Mouse (Mus musculus) urinary bladder, postnatal 36 days (tissue): Measurements from ENCODE around the gene Arl8b.

Experiments
- DNase-seq, 2 experiments: peaks; one replicate each; pipeline ENCODE4 v3.0.0; 2022; ENCODE audit warnings: low spot score in 2 of 2, mixed read lengths in 1 of 2

The Arl8b gene

GRCm38 (mm10) chr6:108782526-108783183, at the start of gene Arl8b:
TSS of gene Arl8b (plus strand) at chr6:108783099.
- peak; percentile 92 to 94 for DNase-seq

- DNase-seq: peak; percentile 62 to 64
These were observed 46.8 kb upstream of the Arl8b start for GRCm38 (mm10) chr6:108735910-108736750.

- no peak for DNase-seq
These were observed 44.3 kb upstream of the Arl8b start for GRCm38 (mm10) chr6:108738463-108739203.

DNA sequence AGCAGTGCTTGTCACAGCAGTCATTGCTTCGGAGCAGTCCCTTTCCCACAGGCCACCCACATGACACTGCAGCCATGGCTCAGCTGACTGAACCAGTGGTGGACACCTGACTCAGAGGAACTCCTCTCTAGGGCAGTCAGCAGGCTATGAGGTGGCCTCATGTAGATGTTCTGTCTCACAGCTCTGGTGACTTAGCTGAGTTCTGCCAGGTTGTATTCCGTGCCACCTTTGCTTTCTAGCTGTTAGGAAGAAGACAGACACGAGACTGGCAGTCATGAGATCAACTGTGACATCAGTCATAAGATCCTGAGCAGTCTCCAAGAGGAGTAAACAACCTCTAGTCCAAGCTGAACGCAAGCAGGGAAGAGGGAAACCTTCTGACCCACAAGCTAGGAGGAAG, 42.3 kb upstream of the Arl8b start:
- no peak for DNase-seq

GRCm38 (mm10) chr6:108743730-108744129, 39.2 kb upstream of the Arl8b start:
- DNase-seq: no peak

GRCm38 (mm10) chr6:108751324-108751723, 31.6 kb upstream of the Arl8b start:
- DNase-seq: no peak

DNA sequence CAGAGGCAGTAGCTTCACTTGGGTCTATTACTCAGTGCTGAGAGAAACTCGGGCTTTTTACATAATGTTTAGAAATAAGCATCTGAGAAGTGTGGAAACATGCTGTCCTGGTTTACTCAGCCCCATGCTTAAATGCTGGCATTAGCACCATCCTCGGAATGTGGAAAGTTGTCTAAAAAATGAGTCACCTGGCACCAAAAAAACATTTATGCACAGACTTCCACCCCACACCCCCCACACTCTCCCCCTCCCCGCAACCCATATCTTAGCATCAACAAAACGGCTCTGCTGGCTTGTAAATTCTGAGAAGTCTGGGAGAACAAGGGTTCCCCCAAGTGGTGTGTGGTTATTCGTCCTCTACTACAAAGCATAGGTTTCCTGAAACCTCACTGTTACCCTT, 30.5 kb upstream of the Arl8b start:
- no peak for DNase-seq

GRCm38 (mm10) chr6:108753536-108753935, 29.4 kb upstream of the Arl8b start:
- no peak for DNase-seq

DNA sequence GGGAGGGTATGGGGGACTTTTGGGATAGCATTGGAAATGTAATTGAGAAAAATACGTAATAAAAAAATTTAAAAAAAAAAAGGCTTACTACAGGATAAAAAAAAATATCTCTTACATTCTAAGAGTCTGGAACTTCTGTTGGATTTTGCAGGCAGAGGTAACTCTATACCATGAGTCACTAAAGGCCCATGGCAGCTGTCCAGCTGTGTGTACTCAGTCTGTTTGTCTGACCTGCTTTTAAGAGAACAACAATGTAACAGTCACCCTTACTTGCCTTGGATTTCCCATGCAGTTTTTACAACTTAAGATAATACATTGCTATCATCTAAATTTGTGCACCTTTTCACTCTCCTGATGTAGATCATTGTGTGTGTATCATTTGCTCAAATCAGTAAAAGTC, 28.5 kb upstream of the Arl8b start:
- DNase-seq: no peak

DNA sequence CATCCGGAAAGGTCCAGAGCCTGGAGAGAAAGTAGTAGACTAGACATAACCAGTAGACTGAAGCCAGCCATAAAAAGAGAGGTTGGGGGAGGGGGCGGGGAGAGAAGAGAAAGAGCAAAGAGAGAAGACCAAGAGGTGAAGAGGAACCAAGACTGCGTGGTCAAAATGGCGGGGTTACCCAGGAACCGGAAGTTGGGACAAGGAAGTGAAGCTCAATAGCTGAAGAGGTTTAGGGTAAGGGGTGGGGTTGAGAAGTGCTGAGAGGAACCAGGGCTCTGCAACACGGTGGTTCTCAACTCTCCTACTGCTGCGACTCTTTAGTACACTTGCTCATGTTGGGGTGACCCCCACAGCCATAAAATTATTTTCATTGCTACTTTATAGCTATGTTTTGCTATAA, 27.0 kb upstream of the Arl8b start:
- DNase-seq: no peak

GRCm38 (mm10) chr6:108758997-108759697, 23.8 kb upstream of the Arl8b start:
- no peak for DNase-seq

DNA sequence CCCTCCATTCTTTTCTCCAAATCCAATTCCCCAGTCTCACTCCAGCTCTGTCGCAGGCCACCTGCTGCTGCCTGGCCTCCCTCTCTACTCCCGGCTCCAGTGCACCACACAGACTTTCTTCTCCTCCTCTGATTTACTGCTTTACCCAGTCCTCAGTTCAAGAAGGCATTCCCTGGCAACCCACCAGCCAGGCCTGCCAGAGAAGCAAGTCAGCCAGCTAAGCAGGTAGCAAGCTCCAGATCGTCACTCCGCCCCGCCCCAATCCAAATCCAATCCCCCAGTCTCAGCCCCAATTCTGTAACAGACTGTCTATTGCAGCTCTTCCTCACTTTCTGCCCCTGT, 23.2 kb upstream of the Arl8b start:
- peak in 1 of 2 experiments; percentile 30 for DNase-seq

- no peak for DNase-seq
These were observed 12.0 kb upstream of the Arl8b start for GRCm38 (mm10) chr6:108770880-108771279.

- peak; percentile 80 to 81 for DNase-seq
These were observed 10.0 kb upstream of the Arl8b start for GRCm38 (mm10) chr6:108772913-108773312.

DNA sequence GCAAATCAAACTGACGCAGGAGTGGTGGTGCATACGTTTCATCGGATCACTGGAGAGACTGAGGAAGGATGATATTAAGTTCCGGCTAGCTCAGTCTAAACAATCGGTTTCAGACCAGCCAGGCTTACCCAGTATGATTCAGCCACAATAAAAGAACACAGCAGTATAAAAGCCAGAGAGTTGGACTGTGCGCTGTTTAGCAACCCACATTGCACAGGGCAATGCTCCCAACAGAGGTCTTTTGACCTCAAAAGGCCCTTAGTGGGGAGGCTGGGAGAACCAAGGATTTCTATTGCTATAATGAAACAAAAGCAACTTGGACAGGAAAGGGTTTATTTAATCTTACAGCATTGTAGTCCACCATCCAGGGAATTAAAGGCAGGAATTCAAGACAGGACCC, 9.4 kb upstream of the Arl8b start:
- DNase-seq: no peak

DNA sequence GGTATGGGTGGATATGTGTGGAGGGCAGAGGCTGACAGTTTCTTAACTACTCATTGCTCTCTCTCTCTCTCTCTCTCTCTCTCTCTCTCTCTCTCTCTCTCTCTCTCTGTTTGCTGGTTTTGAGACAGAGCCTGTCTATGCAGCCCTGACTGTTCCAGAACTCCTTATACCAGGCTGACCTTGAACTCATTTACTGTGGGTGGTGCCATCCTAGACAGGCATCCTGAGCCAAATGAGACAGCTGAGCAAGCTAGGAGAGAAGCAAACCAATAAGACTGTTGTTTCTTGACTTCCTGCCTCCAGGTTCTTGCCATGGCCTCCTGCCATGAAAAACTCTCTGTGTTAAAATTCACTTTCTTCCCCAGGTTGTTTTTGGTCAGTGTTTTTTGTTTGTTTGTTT, 6.6 kb upstream of the Arl8b start:
- DNase-seq: no peak

GRCm38 (mm10) chr6:108777560-108778287, 5.2 kb upstream of the Arl8b start:
- no peak for DNase-seq

DNA sequence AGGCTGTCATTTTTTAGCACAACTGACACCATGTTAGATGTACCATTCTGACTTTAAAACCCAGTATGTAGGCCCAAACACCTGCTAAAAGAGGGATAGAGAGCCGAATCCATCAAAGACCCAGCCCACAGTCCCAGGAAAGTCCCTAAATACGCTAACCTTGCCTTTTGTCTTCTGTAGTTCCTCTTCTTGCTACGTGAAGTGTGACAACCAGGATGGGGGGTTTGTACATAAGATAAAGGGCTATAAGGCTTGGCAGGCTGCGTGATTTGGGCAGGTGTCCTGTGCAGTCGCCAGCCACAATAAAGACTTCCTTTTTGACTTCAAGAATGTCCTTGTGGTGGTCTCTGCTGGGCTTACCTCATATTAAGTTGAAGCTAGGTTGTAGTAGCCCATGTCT, 4.5 kb upstream of the Arl8b start:
- DNase-seq: no peak

GRCm38 (mm10) chr6:108781865-108782264, 1.0 kb upstream of the Arl8b start:
- no peak for DNase-seq

GRCm38 (mm10) chr6:108783184-108783881, 434 bp downstream of the Arl8b start:
- DNase-seq: peak in 1 of 2 experiments; percentile 26

DNA sequence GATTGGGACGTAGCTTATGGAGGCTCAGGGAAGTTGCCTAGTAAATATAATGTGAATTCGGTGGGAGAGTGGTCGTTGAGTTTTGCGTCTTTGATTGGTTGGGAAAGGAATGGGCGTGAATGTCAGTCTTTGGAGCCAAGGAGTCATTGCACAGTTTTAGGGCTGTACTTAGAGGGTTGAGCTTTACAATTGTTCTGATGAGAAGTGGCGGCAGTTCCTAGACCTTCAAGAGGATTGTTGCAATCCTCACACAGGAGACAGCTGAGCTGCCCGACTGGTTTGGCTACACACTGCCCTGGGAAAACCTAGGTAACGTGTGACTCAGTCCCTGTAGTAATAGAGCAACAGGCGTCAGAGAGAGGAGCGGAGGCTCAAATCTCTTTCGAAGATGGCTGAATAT, 1.2 kb downstream of the Arl8b start:
- DNase-seq: peak; percentile 39 to 63
